In genomic region chr16:63863913-63864330, GRCm38 (mm10) we compare ENCODE assay signal across 8 mouse cellular contexts. TPM values are rescaled to one million over a fixed set of nuclear protein-coding genes. Genes with fewer than 3 reads are reported as not detected.
DNase-seq lines count a peak whose midpoint lies in the region; ATAC-seq lines count a peak whose summit lies in the region.

TSS of gene Epha3 (minus strand) at chr16:63864175.

- H3K36me3 ChIP-seq in forebrain, embryonic 11.5 days (ENCODE audit: control insufficient read depth, insufficient read depth, low read length) = no peaks in the 10 kb centered on the region
- H3K36me3 ChIP-seq in heart, embryonic 13.5 days = no peaks in the 10 kb centered on the region
- H3K36me3 ChIP-seq in kidney, embryonic 15.5 days = no peaks in the 10 kb centered on the region
- H3K36me3 ChIP-seq in limb, embryonic 15.5 days = no peaks in the 10 kb centered on the region
- no peaks in the 10 kb centered on the region for H3K36me3 ChIP-seq in midbrain, embryonic 15.5 days (replicated peaks)
- H3K36me3 ChIP-seq in stomach, embryonic 15.5 days = no peaks in the 10 kb centered on the region

- WGBS in forebrain, embryonic 11.5 days = 0% methylated on average over 28 of the region's 28 CpGs
- WGBS in heart, embryonic 13.5 days = under 1% methylated on average over 28 of the region's 28 CpGs
- under 1% methylated on average over 28 of the region's 28 CpGs for WGBS in kidney, embryonic 15.5 days
- WGBS in limb, embryonic 15.5 days = under 1% methylated on average over 28 of the region's 28 CpGs
- under 1% methylated on average over 28 of the region's 28 CpGs for WGBS in midbrain, embryonic 15.5 days
- WGBS in stomach, embryonic 15.5 days = under 1% methylated on average over 28 of the region's 28 CpGs

- peak; percentile 33 to 57 for DNase-seq in urinary bladder, adult 18-20 months (ENCODE audit: low spot score in 2 of 2)
- DNase-seq in urinary bladder, postnatal 10 days (ENCODE audit: low spot score) = no peak
- peak; percentile 90 for DNase-seq in forebrain, embryonic 11.5 days (ENCODE audit: low spot score)

- no peaks in the 10 kb centered on the region for H3K9me3 ChIP-seq in forebrain, embryonic 11.5 days (ENCODE audit: control insufficient read depth, low read length)
- no peaks in the 10 kb centered on the region for H3K9me3 ChIP-seq in heart, embryonic 13.5 days
- no peaks in the 10 kb centered on the region for H3K9me3 ChIP-seq in kidney, embryonic 15.5 days (replicated peaks)
- no peaks in the 10 kb centered on the region for H3K9me3 ChIP-seq in limb, embryonic 15.5 days
- H3K9me3 ChIP-seq in midbrain, embryonic 15.5 days = no peaks in the 10 kb centered on the region
- H3K9me3 ChIP-seq in stomach, embryonic 15.5 days = no peaks in the 10 kb centered on the region

- H3K4me3 ChIP-seq in forebrain, embryonic 11.5 days (ENCODE audit: low read depth, low read length) = peak within 1 kb of the TSS; percentile 68
- peak within 1 kb of the TSS; percentile 73 for H3K4me3 ChIP-seq in heart, embryonic 13.5 days
- peak within 1 kb of the TSS; percentile 53 for H3K4me3 ChIP-seq in kidney, embryonic 15.5 days (replicated peaks)
- H3K4me3 ChIP-seq in limb, embryonic 15.5 days = peak within 1 kb of the TSS; percentile 60
- H3K4me3 ChIP-seq in midbrain, embryonic 15.5 days = peak within 1 kb of the TSS; percentile 50
- H3K4me3 ChIP-seq in stomach, embryonic 15.5 days (replicated peaks) = peak within 1 kb of the TSS; percentile 64

- H3K4me1 ChIP-seq in forebrain, embryonic 11.5 days (replicated peaks; ENCODE audit: control insufficient read depth, insufficient read depth, low read length) = no peaks in the 10 kb centered on the region
- H3K4me1 ChIP-seq in heart, embryonic 13.5 days = peaks cover 8% of the 10 kb centered on the region
- H3K4me1 ChIP-seq in kidney, embryonic 15.5 days = peaks cover 6% of the 10 kb centered on the region
- no peaks in the 10 kb centered on the region for H3K4me1 ChIP-seq in limb, embryonic 15.5 days
- H3K4me1 ChIP-seq in midbrain, embryonic 15.5 days = no peaks in the 10 kb centered on the region
- 0 out of 2 replicates have a peak, but pooled peaks cover 4% of the 10 kb centered on the region for H3K4me1 ChIP-seq in stomach, embryonic 15.5 days

- peak within 1 kb of the TSS; percentile 76 for H3K4me2 ChIP-seq in forebrain, embryonic 11.5 days (ENCODE audit: low read depth, low read length, severe bottlenecking)
- H3K4me2 ChIP-seq in heart, embryonic 13.5 days = peak within 1 kb of the TSS; percentile 90
- peak within 1 kb of the TSS; percentile 88 for H3K4me2 ChIP-seq in kidney, embryonic 15.5 days
- peak within 1 kb of the TSS; percentile 94 for H3K4me2 ChIP-seq in limb, embryonic 15.5 days
- H3K4me2 ChIP-seq in midbrain, embryonic 15.5 days = peak within 1 kb of the TSS; percentile 63
- H3K4me2 ChIP-seq in stomach, embryonic 15.5 days = peak within 1 kb of the TSS; percentile 91

- peak; percentile 90 for ATAC-seq in forebrain, embryonic 11.5 days (replicated peaks; ENCODE audit: low FRiP score)
- ATAC-seq in heart, embryonic 13.5 days (ENCODE audit: extremely low read depth, insufficient number of reproducible peaks, low FRiP score, low TSS enrichment) = peak; percentile 51; the same call in 1 of the 2 replicates
- peak; percentile 92 for ATAC-seq in kidney, embryonic 15.5 days (replicated peaks; ENCODE audit: low FRiP score)
- ATAC-seq in limb, embryonic 15.5 days (ENCODE audit: insufficient number of reproducible peaks, low FRiP score, low TSS enrichment, low read depth) = peak; percentile 55; the same call in 1 of the 2 replicates
- peak; percentile 94 for ATAC-seq in midbrain, embryonic 15.5 days (replicated peaks)
- ATAC-seq in stomach, embryonic 15.5 days (ENCODE audit: insufficient read depth, low FRiP score, low read depth) = peak; percentile 72

- H3K27me3 ChIP-seq in forebrain, embryonic 11.5 days (ENCODE audit: control insufficient read depth, insufficient read depth, low read length) = no peaks in the 10 kb centered on the region
- no peaks in the 10 kb centered on the region for H3K27me3 ChIP-seq in heart, embryonic 13.5 days (replicated peaks)
- peaks cover 32% of the 10 kb centered on the region for H3K27me3 ChIP-seq in kidney, embryonic 15.5 days
- H3K27me3 ChIP-seq in limb, embryonic 15.5 days = peaks cover 28% of the 10 kb centered on the region; the same call in 1 of the 2 replicates
- peaks cover 23% of the 10 kb centered on the region for H3K27me3 ChIP-seq in midbrain, embryonic 15.5 days (replicated peaks)
- H3K27me3 ChIP-seq in stomach, embryonic 15.5 days (replicated peaks) = no peaks in the 10 kb centered on the region

- H3K9ac ChIP-seq in forebrain, embryonic 11.5 days (ENCODE audit: low read length) = peak within 1 kb of the TSS; percentile 64
- H3K9ac ChIP-seq in heart, embryonic 13.5 days = peak within 1 kb of the TSS; percentile 79
- H3K9ac ChIP-seq in kidney, embryonic 15.5 days = peak within 1 kb of the TSS; percentile 33; the same call in 1 of the 2 replicates
- 0 out of 2 replicates have a peak within 1 kb of the TSS, but pooled peaks have one; percentile 23 for H3K9ac ChIP-seq in limb, embryonic 15.5 days
- H3K9ac ChIP-seq in midbrain, embryonic 15.5 days = peak within 1 kb of the TSS; percentile 46
- H3K9ac ChIP-seq in stomach, embryonic 15.5 days = peak within 1 kb of the TSS; percentile 32; the same call in 1 of the 2 replicates

- peak within 1 kb of the TSS; percentile 74 for H3K27ac ChIP-seq in forebrain, embryonic 11.5 days (ENCODE audit: low read depth, low read length)
- peak within 1 kb of the TSS; percentile 39; the same call in 1 of the 2 replicates for H3K27ac ChIP-seq in heart, embryonic 13.5 days (replicated peaks)
- H3K27ac ChIP-seq in kidney, embryonic 15.5 days = no peak within 1 kb of the TSS
- H3K27ac ChIP-seq in limb, embryonic 15.5 days = no peak within 1 kb of the TSS
- peak within 1 kb of the TSS; percentile 77 for H3K27ac ChIP-seq in midbrain, embryonic 15.5 days
- no peak within 1 kb of the TSS for H3K27ac ChIP-seq in stomach, embryonic 15.5 days

RNA-seq across cellular contexts. Expression of gene Epha3, which starts in this region (rescaled TPM):
- polyA plus RNA-seq in forebrain, embryonic 11.5 days (2014; fragmentation: Nextera tagmentation; extraction: Ambion mirVana) = 79.1 and 79.3 TPM in 2 replicates
- polyA plus RNA-seq in heart, embryonic 13.5 days (2015; fragmentation: Nextera tagmentation; extraction: Ambion mirVana) = 10.5 and 10.9 TPM in 2 replicates
- polyA plus RNA-seq in kidney, embryonic 15.5 days (2015; fragmentation: Nextera tagmentation; extraction: Ambion mirVana) = 12.0 and 14.6 TPM in 2 replicates
- polyA plus RNA-seq in limb, embryonic 15.5 days (2015; fragmentation: Nextera tagmentation; extraction: Ambion mirVana) = 18.0 and 19.3 TPM in 2 replicates
- polyA plus RNA-seq in midbrain, embryonic 15.5 days (2015; fragmentation: Nextera tagmentation; extraction: Ambion mirVana) = 16.5 and 22.3 TPM in 2 replicates
- 14.8 and 16.7 TPM in 2 replicates for polyA plus RNA-seq in stomach, embryonic 15.5 days (2015; fragmentation: Nextera tagmentation; extraction: Ambion mirVana)

Comparison
In these comparisons a context has a peak if more than half of its experiments do, and no peak if none do; other contexts are left out.
1. H3K27ac ChIP-seq: peak in forebrain, embryonic 11.5 days (single experiment), heart, embryonic 13.5 days (single experiment) and midbrain, embryonic 15.5 days (single experiment); none in kidney, embryonic 15.5 days (single experiment), limb, embryonic 15.5 days (single experiment) and stomach, embryonic 15.5 days (single experiment).
2. H3K9ac ChIP-seq: peak in every context shown above with its lines; median percentile 79 in heart, embryonic 13.5 days; 64 in forebrain, embryonic 11.5 days; 46 in midbrain, embryonic 15.5 days; 33 in kidney, embryonic 15.5 days; 32 in stomach, embryonic 15.5 days; 23 in limb, embryonic 15.5 days.
3. Peak in every context shown above with its lines, with median percentiles within 50 percentile points of each other: ATAC-seq, H3K4me2 ChIP-seq and H3K4me3 ChIP-seq.